Mouse (Mus musculus) c-Kit-positive CD71-positive TER-119-positive erythroid progenitor cells, embryonic 14.5 days (primary cell): Measurements from ENCODE around the gene Cd209d.
"Not testable (repeated sequence)": the region's sequence is repeated elsewhere in the genome, so short reads cannot be mapped to it uniquely, and the experiment has no call there.

Experiments used
- DNase-seq: peaks from one replicate; pipeline ENCODE4 v3.0.0-alpha.2; 2013; ENCODE audit warnings: low spot score

Cd209d gene

DNA sequence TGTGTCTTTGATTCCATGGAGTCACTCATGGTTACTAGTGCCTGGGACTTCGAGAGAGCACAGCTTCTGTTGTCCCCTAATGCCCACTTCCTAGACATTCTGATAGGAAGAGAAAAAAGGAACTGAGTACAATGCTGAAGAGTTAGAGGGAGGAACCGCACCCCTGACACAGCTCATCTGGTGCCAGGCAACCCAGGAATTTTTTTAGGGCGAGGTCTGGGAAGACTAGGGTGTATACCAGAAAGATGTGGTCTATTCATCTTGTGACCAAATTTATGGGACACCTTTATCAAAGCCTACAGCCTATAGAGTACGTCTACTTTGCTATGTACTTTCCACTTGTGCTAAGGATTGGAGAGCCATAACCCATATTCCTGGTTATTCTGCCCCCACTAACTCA, at the start of gene Cd209d:
Gene Cd209d, minus strand, starts transcription at position 101 of the 400 bp plus-strand sequence.
- DNase-seq = no peak

DNA sequence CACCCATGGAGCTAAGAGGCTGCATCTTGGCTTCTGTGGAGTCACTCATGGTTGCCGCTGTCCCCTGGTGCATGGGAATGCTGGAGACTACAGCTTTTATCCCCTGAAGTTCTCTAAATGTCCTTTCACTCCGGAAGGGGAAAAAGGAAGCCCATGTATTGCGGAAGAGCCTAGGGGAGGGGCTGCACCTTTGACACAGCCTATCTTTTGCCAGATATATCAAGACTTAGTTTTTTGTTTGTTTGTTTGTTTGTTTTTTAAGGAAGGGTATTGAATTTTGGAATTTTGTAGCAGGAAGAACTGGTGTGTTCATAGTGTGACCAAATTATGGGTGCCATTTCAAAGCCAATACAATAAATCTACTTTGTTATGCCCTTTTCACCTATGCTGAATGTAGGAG, 48.4 kb upstream of the Cd209d start, which contains the start of gene Cd209b:
Gene Cd209b, minus strand, starts transcription at position 101 of the 400 bp plus-strand sequence.
- no peak for DNase-seq

GRCm38 (mm10) chr8:3876121-3876520, 2.2 kb downstream of the Cd209d start:
- no peak for DNase-seq

DNA sequence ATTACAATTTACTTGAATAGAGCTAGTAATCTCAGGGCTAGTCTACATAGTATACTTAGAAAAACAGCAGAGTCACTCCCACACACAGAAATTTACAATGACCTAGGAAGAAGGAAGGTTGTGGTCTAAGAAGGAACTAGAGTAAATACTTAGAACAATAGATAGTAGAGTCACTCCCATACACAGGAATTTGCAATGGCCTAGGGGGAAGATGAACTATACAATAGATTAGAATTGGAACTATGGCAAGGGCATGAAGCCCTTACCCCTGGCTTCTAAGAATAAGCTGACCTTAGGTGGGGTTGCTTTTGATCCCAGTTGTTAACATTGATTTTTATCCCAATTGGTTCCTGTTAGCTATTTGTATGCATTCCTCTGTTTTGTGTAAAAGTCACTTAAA, 15.6 kb downstream of the Cd209d start:
- DNase-seq = not testable (repeated sequence)

DNA sequence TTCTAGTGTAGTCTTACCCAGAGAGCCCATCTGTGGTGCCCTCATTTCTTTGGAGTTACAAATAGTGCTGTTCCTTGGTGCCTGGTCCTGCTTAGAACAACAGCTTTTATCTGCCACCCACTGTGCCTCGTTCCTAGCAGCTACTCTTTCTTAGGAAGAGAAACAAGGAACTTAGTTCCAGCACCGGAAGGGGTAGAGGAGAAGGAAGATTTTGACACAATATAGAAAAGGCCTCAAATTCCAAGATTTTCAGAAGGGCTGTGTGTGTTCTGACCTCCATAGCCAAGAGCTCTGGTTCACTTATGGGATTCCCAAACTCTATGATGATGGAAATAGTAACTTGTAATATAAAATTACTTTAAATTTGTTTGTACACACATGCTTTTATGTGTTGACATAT, 24.1 kb downstream of the Cd209d start, which contains the start of gene Cd209e:
Gene Cd209e, minus strand, starts transcription at position 101 of the 400 bp plus-strand sequence.
- DNase-seq = no peak
